Mouse (Mus musculus) liver, postnatal 0 days (tissue): Measurements from ENCODE around the gene Sox6.

Source experiments
- CTCF ChIP-seq: sonication (generic); IDR thresholded peaks from 2 replicates; pipeline ENCODE4 v1.5.1; 2016; ENCODE audit warnings: antibody characterized with exemption, low read depth
- EP300 ChIP-seq: IDR thresholded peaks from 2 replicates; pipeline ENCODE4 v1.6.1; 2016; ENCODE audit warnings: antibody characterized with exemption, low read depth, mild to moderate bottlenecking

GRCm38 (mm10) chr7:115574834-115575233, 463.8 kb downstream of the Sox6 start:
- no peak for TF ChIP-seq CTCF
- TF ChIP-seq EP300 = no peak
